Mouse (Mus musculus): ENCODE data around the gene Mdm2.

DNA sequence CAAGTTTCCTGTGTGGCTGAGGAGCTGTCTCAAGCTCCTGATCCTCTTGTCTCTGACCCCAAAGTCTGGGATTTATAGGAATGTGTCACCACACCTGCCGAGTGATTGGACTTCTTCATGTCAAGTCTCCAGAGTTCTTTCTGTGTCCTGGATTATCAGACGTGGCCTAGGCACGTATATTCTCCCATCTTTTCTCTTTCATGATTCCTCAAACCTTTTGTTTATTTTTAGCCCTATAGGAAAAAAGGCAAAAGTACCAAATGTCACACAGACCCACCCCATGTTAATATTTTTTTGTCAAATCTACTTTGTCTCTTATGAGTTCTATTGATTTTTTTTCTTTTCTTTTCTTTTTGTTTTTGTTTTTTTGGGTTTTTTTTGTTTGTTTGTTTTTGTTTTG lies 61.9 kb downstream of the Mdm2 start:
- TF ChIP-seq GATA1 (IDR thresholded peaks at IDR 0.05; ENCODE audit: low read length) (no peak), TAL1 (IDR thresholded peaks at IDR 0.05; ENCODE audit: low read length) (no peak)

Data from erythroblast, embryonic 14.5 days (primary cell).